In the genomic region with DNA sequence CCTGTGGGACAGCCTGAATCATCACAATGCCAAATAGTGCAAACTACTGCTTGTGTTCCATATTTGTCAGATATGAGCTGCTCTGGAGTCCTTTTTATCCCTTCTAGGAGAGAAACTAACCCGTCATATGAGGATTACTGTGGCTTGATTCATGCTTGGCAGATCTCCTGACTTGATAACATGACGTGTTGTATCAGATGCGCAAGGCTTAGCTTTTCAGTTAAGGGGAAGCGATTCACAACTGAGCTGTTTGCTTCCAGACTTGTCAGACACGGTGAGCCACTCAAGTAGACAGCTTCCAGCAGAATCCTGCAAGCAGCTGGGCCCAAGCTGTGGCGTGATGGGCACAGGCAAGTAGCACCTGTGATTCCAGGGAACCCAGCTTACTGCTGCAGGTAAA, we compare ENCODE assay signal across 12 mouse cellular contexts.
DNase-seq lines count a peak whose midpoint lies in the region; ATAC-seq lines count a peak whose summit lies in the region.
"Had no signal": no experiment of that assay in that cellular context is flagged by ENCODE, and none has a peak within 500 bp of the region (broad histone marks: within the 10 kb centered on the region; RNA-seq: fewer than 3 reads in every experiment).

No protein-coding gene starts in this region.

- H3K27me3 ChIP-seq in embryonic facial prominence, embryonic 14.5 days (replicated peaks; ENCODE audit: control insufficient read depth, insufficient read depth, low read length): no peaks in the 10 kb centered on the region
- no peaks in the 10 kb centered on the region for H3K27me3 ChIP-seq in embryonic facial prominence, embryonic 10.5 days (replicated peaks; ENCODE audit: low read depth, poor library complexity, severe bottlenecking)
- H3K27me3 ChIP-seq: embryonic facial prominence, embryonic 15.5 days; stomach, embryonic 15.5 days had no signal

- H3K36me3 ChIP-seq in embryonic facial prominence, embryonic 14.5 days (ENCODE audit: control insufficient read depth, insufficient read depth, low read length): no peaks in the 10 kb centered on the region
- no peaks in the 10 kb centered on the region for H3K36me3 ChIP-seq in embryonic facial prominence, embryonic 10.5 days (replicated peaks)
- H3K36me3 ChIP-seq: embryonic facial prominence, embryonic 15.5 days; stomach, embryonic 15.5 days had no signal

- no peaks in the 10 kb centered on the region for H3K9me3 ChIP-seq in embryonic facial prominence, embryonic 14.5 days (ENCODE audit: control insufficient read depth, low read length)
- H3K9me3 ChIP-seq in embryonic facial prominence, embryonic 10.5 days: no peaks in the 10 kb centered on the region
- H3K9me3 ChIP-seq: embryonic facial prominence, embryonic 15.5 days; stomach, embryonic 15.5 days had no signal

- ATAC-seq in embryonic facial prominence, embryonic 14.5 days (ENCODE audit: low read depth): no peak
- no peak for ATAC-seq in monocyte, adult 5-6 weeks (replicated peaks; ENCODE audit: insufficient number of reproducible peaks, low FRiP score, low TSS enrichment, poor library complexity, severe bottlenecking)

- DNase-seq in embryonic facial prominence, embryonic 14.5 days (ENCODE audit: low spot score): peak; percentile 81
- DNase-seq in embryonic facial prominence, embryonic 10.5 days (ENCODE audit: low spot score): no peak
- DNase-seq in right cerebral cortex, adult 2 months (ENCODE audit: low spot score in 2 of 2): peak; percentile 5 to 10
- DNase-seq in right cerebral cortex, postnatal 14 days: no peak
- peak; percentile 63 for DNase-seq in fat pad, adult 2 months (ENCODE audit: extremely low read depth, low read depth, low spot score)
- peak; percentile 46 for DNase-seq in retina, postnatal 1 day
- DNase-seq in kidney, postnatal 10 days: no peak
- DNase-seq: cerebellum, adult 8-10 months; lung, adult 2 months had no signal

- no peak overlapping the region for H3K9ac ChIP-seq in embryonic facial prominence, embryonic 14.5 days (ENCODE audit: low read depth, low read length)
- H3K9ac ChIP-seq: embryonic facial prominence, embryonic 15.5 days; stomach, embryonic 15.5 days had no signal

- H3K4me1 ChIP-seq in embryonic facial prominence, embryonic 14.5 days (ENCODE audit: control insufficient read depth, insufficient read depth, low read length): no peaks in the 10 kb centered on the region
- no peaks in the 10 kb centered on the region for H3K4me1 ChIP-seq in embryonic facial prominence, embryonic 10.5 days
- H3K4me1 ChIP-seq: embryonic facial prominence, embryonic 15.5 days; stomach, embryonic 15.5 days had no signal

- 51% methylated on average over 6 of the region's 6 CpGs for WGBS in embryonic facial prominence, embryonic 14.5 days
- 83% methylated on average over 6 of the region's 6 CpGs for WGBS in embryonic facial prominence, embryonic 10.5 days

- H3K4me3 ChIP-seq in embryonic facial prominence, embryonic 14.5 days (ENCODE audit: low read depth, low read length): no peak overlapping the region
- H3K4me3 ChIP-seq in embryonic facial prominence, embryonic 10.5 days: no peak overlapping the region
- H3K4me3 ChIP-seq: embryonic facial prominence, embryonic 15.5 days; stomach, embryonic 15.5 days had no signal

- no peak overlapping the region for H3K4me2 ChIP-seq in embryonic facial prominence, embryonic 14.5 days (ENCODE audit: low read depth, low read length)
- H3K4me2 ChIP-seq: embryonic facial prominence, embryonic 15.5 days; stomach, embryonic 15.5 days had no signal

- H3K27ac ChIP-seq in embryonic facial prominence, embryonic 14.5 days (replicated peaks; ENCODE audit: low read depth, low read length): no peak overlapping the region
- no peak overlapping the region for H3K27ac ChIP-seq in embryonic facial prominence, embryonic 10.5 days (replicated peaks)
- H3K27ac ChIP-seq: embryonic facial prominence, embryonic 15.5 days; stomach, embryonic 15.5 days had no signal

Comparison
In these comparisons a context has a peak if more than half of its experiments do, and no peak if none do; other contexts are left out.
1. DNase-seq: peak in embryonic facial prominence, embryonic 14.5 days (single experiment), right cerebral cortex, adult 2 months (2 of 2), fat pad, adult 2 months (single experiment) and retina, postnatal 1 day (single experiment); none in embryonic facial prominence, embryonic 10.5 days (single experiment), right cerebral cortex, postnatal 14 days (single experiment) and kidney, postnatal 10 days (single experiment).